Comparison of ENCODE assay signal across 24 mouse cellular contexts in genomic region chr1:151147801-151148200, GRCm38 (mm10). TPM values are rescaled to one million over a fixed set of nuclear protein-coding genes. Genes with fewer than 3 reads are reported as not detected.
"Had no signal": no experiment of that assay in that cellular context is flagged by ENCODE, and none has a peak within 500 bp of the region (broad histone marks: within the 10 kb centered on the region; RNA-seq: fewer than 3 reads in every experiment).

No protein-coding gene starts in this region.

- H3K4me1 ChIP-seq: megakaryocyte, embryonic 14.5 days; midbrain, embryonic 10.5 days; midbrain, embryonic 13.5 days; neural tube, embryonic 13.5 days; stomach, embryonic 15.5 days had no signal

- H3K9me3 ChIP-seq: lung, embryonic 15.5 days; midbrain, embryonic 10.5 days; midbrain, embryonic 13.5 days; neural tube, embryonic 13.5 days; stomach, embryonic 15.5 days had no signal

- H3K4me3 ChIP-seq: left cerebral cortex, adult 2 months; lung, embryonic 15.5 days; megakaryocyte, embryonic 14.5 days; midbrain, embryonic 10.5 days; midbrain, embryonic 13.5 days; myocyte; neural tube, embryonic 13.5 days; stomach, embryonic 15.5 days had no signal

- DNase-seq: kidney, adult 18-20 months; layer of hippocampus, postnatal 36 days; lung, adult 18-20 months; lung, postnatal 10 days; lung, postnatal 36 days; retina, postnatal 1 day; right cerebral cortex, postnatal 25 days; spleen, adult 18-20 months; thymus, postnatal 25 days had no signal

- H3K27me3 ChIP-seq: lung, embryonic 15.5 days; megakaryocyte, embryonic 14.5 days; midbrain, embryonic 13.5 days; neural tube, embryonic 13.5 days; stomach, embryonic 15.5 days had no signal

- H3K9ac ChIP-seq: liver, embryonic 14.5 days; lung, embryonic 15.5 days; midbrain, embryonic 13.5 days; neural tube, embryonic 13.5 days; stomach, embryonic 15.5 days had no signal

- H3K36me3 ChIP-seq: lung, embryonic 15.5 days; midbrain, embryonic 10.5 days; midbrain, embryonic 13.5 days; neural tube, embryonic 13.5 days; stomach, embryonic 15.5 days had no signal

- ATAC-seq: inflammation-experienced regulatory T-cells, adult 6 months; midbrain, embryonic 13.5 days; midbrain, embryonic 16.5 days had no signal

- H3K4me2 ChIP-seq: liver, embryonic 11.5 days; lung, embryonic 15.5 days; midbrain, embryonic 13.5 days; neural tube, embryonic 13.5 days; stomach, embryonic 15.5 days had no signal

- H3K27ac ChIP-seq: left cerebral cortex, adult 2 months; liver, embryonic 14.5 days; lung, embryonic 15.5 days; midbrain, embryonic 10.5 days; midbrain, embryonic 13.5 days; neural tube, embryonic 13.5 days; stomach, embryonic 15.5 days had no signal

RNA-seq across cellular contexts. Expression of gene Gm47985, which starts 34.5 kb away (rescaled TPM):
- polyA plus RNA-seq: lung, embryonic 15.5 days; midbrain, embryonic 16.5 days; thymus, postnatal 0 days had no signal

RNA-seq across cellular contexts. Expression of gene Gm8947, which starts 44.4 kb away (rescaled TPM):
- polyA plus RNA-seq: inflammation-experienced regulatory T-cells, adult 6 months; midbrain, embryonic 13.5 days; midbrain, embryonic 16.5 days; neural tube, embryonic 13.5 days; thymus, postnatal 0 days had no signal

RNA-seq across cellular contexts. Expression of gene Gm47995, which starts 50.4 kb away (rescaled TPM):
- polyA plus RNA-seq: inflammation-experienced regulatory T-cells, adult 6 months; limb, embryonic 11.5 days; lung, embryonic 15.5 days; midbrain, embryonic 10.5 days; midbrain, embryonic 13.5 days; midbrain, embryonic 16.5 days; neural tube, embryonic 13.5 days; thymus, postnatal 0 days had no signal

RNA-seq across cellular contexts. Expression of gene 3110040M04Rik, which starts 56.1 kb away (rescaled TPM):
- polyA plus RNA-seq: inflammation-experienced regulatory T-cells, adult 6 months; limb, embryonic 11.5 days; limb, embryonic 14.5 days; lung, embryonic 15.5 days; midbrain, embryonic 10.5 days; midbrain, embryonic 13.5 days; midbrain, embryonic 16.5 days; neural tube, embryonic 13.5 days; thymus, postnatal 0 days had no signal
